Mouse (Mus musculus) urinary bladder, adult 2 months (tissue): ENCODE results near the gene Nkx2-1. TPM values are rescaled to one million over a fixed set of nuclear protein-coding genes. Genes with fewer than 3 reads are reported as not detected.

Experiments
- DNase-seq: peaks from one replicate; pipeline ENCODE4 v3.0.0; 2022; ENCODE audit warnings: low spot score
- polyA plus RNA-seq: library from polyadenylated mRNA; depleted of rRNA; stranded (reverse); fragments of >200 nt; gene quantifications from 2 replicates; pipeline ENCODE4 v1.2.3, GENCODE M21; 2012; rRNA removed

Gene Nkx2-1
- polyA plus RNA-seq, 1 experiment, result not detected

DNA sequence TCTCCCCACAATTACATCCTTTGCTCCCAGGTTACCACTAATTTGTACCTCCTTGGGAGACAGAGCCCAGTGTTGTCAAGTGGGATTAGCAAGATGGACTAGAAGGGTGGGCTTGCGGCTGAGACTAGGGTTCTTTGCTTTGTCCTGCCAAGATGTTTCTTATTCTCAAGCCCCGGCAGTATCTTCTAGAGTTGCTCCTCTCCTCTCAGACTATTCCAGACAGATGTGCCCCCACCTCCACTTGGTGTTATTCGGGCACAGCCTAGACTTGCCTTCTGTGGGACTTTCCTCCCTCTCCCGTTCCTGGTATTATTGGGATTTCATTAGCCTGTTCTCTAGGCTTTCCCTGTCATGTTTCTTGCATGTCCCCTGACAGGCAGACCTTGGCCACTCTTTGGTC is 14.5 kb downstream of the Nkx2-1 start:
- DNase-seq, result no peak

GRCm38 (mm10) chr12:56521106-56521840 is 15.4 kb downstream of the Nkx2-1 start:
- DNase-seq, result no peak

GRCm38 (mm10) chr12:56520396-56521105 is 16.2 kb downstream of the Nkx2-1 start:
- no peak for DNase-seq

DNA sequence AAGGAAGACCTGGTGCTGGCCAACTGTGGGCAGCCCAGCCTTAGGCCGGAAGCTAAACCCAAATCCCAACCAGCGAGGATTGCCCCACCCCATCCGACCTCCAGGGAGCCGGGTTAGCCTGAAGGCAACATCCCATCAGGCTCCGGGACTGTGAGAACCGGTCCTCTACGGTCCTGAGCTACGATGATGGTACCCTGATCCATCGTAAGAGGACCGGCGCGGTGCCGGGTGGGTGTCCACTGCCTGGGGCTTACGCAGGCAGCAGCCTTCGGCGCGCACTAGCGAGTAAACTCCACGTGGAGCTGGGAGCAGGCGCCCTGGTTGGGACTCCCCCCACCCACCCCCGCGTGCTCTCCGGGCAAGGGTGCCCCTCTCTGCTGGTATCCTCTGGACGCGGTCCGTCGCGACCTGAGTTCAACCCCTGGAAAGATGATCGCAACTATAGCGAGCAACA is 16.9 kb downstream of the Nkx2-1 start:
- no peak for DNase-seq

DNA sequence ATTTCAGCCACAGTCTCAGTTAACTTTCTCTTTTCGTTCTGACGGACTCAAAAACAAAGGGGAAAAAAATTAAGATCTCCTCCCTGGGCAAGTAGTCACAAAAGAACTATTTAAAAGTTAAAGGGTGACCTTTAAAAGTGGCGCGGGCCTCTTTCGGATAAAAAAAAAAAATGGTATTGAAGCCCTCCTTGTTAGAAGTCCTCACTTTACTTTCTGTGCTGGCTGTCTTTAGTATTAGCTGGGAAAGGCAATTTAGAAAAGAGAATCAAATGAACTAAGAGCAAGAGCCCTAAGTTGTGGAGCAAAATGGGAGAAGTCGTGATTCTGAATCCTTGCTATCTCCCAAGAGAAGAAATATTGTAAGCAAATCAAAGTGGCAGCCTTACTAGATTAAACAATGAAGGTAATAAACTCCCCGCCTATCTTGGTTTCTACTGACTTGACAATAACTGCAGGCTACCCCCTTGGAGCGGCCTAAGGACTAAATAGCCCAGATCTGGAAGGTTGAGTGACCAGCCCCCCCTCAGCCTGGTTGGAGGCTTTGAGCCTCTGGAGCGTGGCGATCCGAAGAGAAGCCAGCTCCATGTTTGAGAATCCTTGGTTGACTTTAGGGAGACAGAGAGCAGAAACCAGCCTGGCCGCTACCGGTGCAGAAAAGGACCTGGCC is 17.5 kb downstream of the Nkx2-1 start:
- DNase-seq, result no peak

- no peak for DNase-seq
Measured at GRCm38 (mm10) chr12:56518221-56518620, 18.5 kb downstream of the Nkx2-1 start.

DNA sequence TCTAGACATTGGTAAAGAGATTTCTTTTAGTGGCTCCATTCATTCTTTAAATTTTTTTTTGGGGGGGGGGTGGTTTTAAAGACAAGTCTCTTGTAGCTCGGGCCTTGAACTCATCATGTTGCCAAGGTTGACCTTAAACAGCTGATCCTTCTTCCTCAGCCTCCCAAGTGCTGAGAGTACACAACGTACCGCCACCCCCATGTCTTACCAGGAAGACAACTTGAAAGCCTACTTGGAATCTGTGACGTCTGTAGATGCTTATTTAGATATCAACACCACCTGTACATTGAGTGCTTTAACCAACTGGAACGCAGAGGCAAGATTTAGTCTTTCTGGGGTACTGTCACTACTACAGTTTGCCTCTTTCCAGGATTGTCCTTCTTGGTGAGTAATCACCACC is 21.9 kb downstream of the Nkx2-1 start:
- DNase-seq, result no peak

DNA sequence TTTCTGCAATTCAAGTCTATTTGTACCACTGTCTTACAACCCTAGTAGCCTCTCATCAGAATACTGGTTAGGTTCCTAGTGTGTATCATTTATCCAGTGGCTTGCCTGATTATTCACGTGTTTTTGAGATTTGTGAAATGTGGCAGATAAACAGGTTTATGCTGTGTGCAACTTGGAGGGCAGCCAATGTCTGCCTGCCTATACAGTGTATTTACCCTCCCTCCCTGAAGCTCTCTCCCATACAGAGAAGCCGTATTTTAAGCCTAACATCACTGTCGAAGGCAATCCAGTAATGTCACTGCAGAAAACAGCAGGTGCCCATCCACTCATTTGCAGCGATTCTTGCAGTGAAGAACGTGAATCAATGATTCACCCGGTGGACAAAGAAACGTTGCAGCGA is 28.3 kb downstream of the Nkx2-1 start:
- DNase-seq, result no peak

- no peak for DNase-seq
Measured at GRCm38 (mm10) chr12:56487046-56487445, 49.7 kb downstream of the Nkx2-1 start.

DNA sequence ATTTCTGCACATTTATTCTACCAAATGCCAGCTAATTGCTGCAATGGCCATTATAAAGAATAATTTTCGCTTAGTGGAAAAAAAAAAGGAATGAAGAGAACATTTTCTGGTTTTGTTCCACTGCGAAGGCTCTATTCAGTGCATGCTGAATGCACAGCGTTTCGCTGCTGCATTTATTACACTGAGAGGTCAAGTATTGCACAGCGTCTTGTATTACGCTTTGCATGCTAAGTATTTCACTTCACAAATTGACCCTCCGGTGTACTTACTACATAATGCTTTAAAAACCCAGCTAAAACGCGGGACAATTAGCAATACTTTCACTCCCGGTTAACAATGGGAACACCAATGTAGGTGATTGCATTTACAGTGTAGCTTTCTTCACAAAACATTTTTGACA is 54.1 kb downstream of the Nkx2-1 start:
- DNase-seq, result no peak

Other genes with a start within 250 kb of the Nkx2-1 start
- 19.8 and 25.9 TPM in 2 replicates for gene Mbip, start 191.0 kb downstream of the Nkx2-1 start, polyA plus RNA-seq
- 0.06 TPM in 1 of 2 replicates, not detected in the other for gene Nkx2-9, start 76.4 kb upstream of the Nkx2-1 start, polyA plus RNA-seq
- 0.03 TPM in 1 of 2 replicates, not detected in the other for gene Pax9, start 154.9 kb upstream of the Nkx2-1 start, polyA plus RNA-seq